Mouse (Mus musculus): Measurements from ENCODE around the gene Nasp.
A peak's percentile ranks its signal among the peaks of the same experiment; 100 is the strongest.
"Not testable (repeated sequence)": the region's sequence is repeated elsewhere in the genome, so short reads cannot be mapped to it uniquely, and the experiment has no call there.

Nasp gene

GRCm38 (mm10) chr4:116627722-116628662, at the start of gene Nasp:
TSS of gene Nasp (minus strand) at chr4:116627941.
- peak; percentile 85 for DNase-seq

GRCm38 (mm10) chr4:116676027-116676426, 48.3 kb upstream of the Nasp start:
- no peak for DNase-seq

- not testable (repeated sequence) for DNase-seq
Observed at GRCm38 (mm10) chr4:116674761-116675160, 47.0 kb upstream of the Nasp start.

- no peak for DNase-seq
Observed at GRCm38 (mm10) chr4:116672785-116673184, 45.0 kb upstream of the Nasp start.

GRCm38 (mm10) chr4:116669291-116669690, 41.5 kb upstream of the Nasp start:
- DNase-seq, result no peak

GRCm38 (mm10) chr4:116668145-116668544, 40.4 kb upstream of the Nasp start:
- DNase-seq, result no peak

- no peak for DNase-seq
Observed at GRCm38 (mm10) chr4:116666625-116667024, 38.9 kb upstream of the Nasp start.

GRCm38 (mm10) chr4:116661998-116662397, 34.3 kb upstream of the Nasp start:
- no peak for DNase-seq

- no peak for DNase-seq
Observed at GRCm38 (mm10) chr4:116660829-116661228, 33.1 kb upstream of the Nasp start.

GRCm38 (mm10) chr4:116659916-116660315, 32.2 kb upstream of the Nasp start:
- DNase-seq, result not testable (repeated sequence)

GRCm38 (mm10) chr4:116659474-116659873, 31.7 kb upstream of the Nasp start:
- DNase-seq, result no peak

GRCm38 (mm10) chr4:116657971-116658370, 30.2 kb upstream of the Nasp start:
- no peak for DNase-seq

GRCm38 (mm10) chr4:116655658-116656057, 27.9 kb upstream of the Nasp start:
- DNase-seq, result no peak

- DNase-seq, result no peak
Observed at GRCm38 (mm10) chr4:116655100-116655499, 27.4 kb upstream of the Nasp start.

GRCm38 (mm10) chr4:116653228-116653627, 25.5 kb upstream of the Nasp start:
- no peak for DNase-seq

GRCm38 (mm10) chr4:116651797-116652135, 24.0 kb upstream of the Nasp start:
- no peak for DNase-seq

GRCm38 (mm10) chr4:116650924-116651796, 23.4 kb upstream of the Nasp start, which contains the start of gene Akr1a1:
TSS of gene Akr1a1 (minus strand) at chr4:116651680.
- peak; percentile 95 for DNase-seq

GRCm38 (mm10) chr4:116650365-116650764, 22.6 kb upstream of the Nasp start:
- DNase-seq, result no peak

- no peak for DNase-seq
Observed at GRCm38 (mm10) chr4:116649411-116649810, 21.7 kb upstream of the Nasp start.

- DNase-seq, result no peak
Observed at GRCm38 (mm10) chr4:116645624-116646023, 17.9 kb upstream of the Nasp start.

GRCm38 (mm10) chr4:116644326-116644725, 16.6 kb upstream of the Nasp start:
- no peak for DNase-seq

GRCm38 (mm10) chr4:116642071-116642470, 14.3 kb upstream of the Nasp start:
- DNase-seq, result no peak

- no peak for DNase-seq
Observed at GRCm38 (mm10) chr4:116638821-116639220, 11.1 kb upstream of the Nasp start.

GRCm38 (mm10) chr4:116635197-116635596, 7.5 kb upstream of the Nasp start:
- DNase-seq, result no peak
